Mouse (Mus musculus) midbrain, embryonic 16.5 days (tissue): ENCODE data around the gene Srek1ip1. TPM values are rescaled to one million over a fixed set of nuclear protein-coding genes. Genes with fewer than 3 reads are reported as not detected.
A peak's percentile ranks its signal among the peaks of the same experiment; 100 is the strongest.

Source experiments
- ATAC-seq: fragments of 200-750 bp; cut with Nextera tagmentation; 2 replicates; pipeline ENCODE4 v1.8.0; 2017; ENCODE audit warnings: moderate TSS enrichment
- H3K27ac ChIP-seq: fragments of 300-500 bp; sonication (generic); 2 replicates; pipeline ENCODE4 v1.5.1; 2014; ENCODE audit warnings: mild to moderate bottlenecking, low read length, mixed read lengths
- H3K27me3 ChIP-seq: fragments of 300-500 bp; sonication (generic); 2 replicates; pipeline ENCODE4 v1.6.1; 2014; ENCODE audit warnings: low read depth, low read length, mixed read lengths; ENCODE audit not compliant: control insufficient read depth, insufficient read depth
- H3K36me3 ChIP-seq: fragments of 300-500 bp; sonication (generic); 2 replicates; pipeline ENCODE4 v1.6.1; 2014; ENCODE audit warnings: mild to moderate bottlenecking, low read length, moderate library complexity, mixed read lengths; ENCODE audit not compliant: control insufficient read depth, insufficient read depth
- H3K4me1 ChIP-seq: fragments of 300-500 bp; sonication (generic); 2 replicates; pipeline ENCODE4 v1.6.1; 2014; ENCODE audit warnings: mild to moderate bottlenecking, low read length, mixed read lengths; ENCODE audit not compliant: control insufficient read depth, insufficient read depth
- H3K4me2 ChIP-seq: fragments of 300-500 bp; sonication (generic); 2 replicates; pipeline ENCODE4 v1.6.1; 2014; ENCODE audit warnings: mild to moderate bottlenecking, low read length, mixed read lengths
- H3K4me3 ChIP-seq: fragments of 300-500 bp; sonication (generic); 2 replicates; pipeline ENCODE4 v1.5.1; 2014; ENCODE audit warnings: low read depth, mild to moderate bottlenecking, low read length, moderate library complexity, mixed read lengths
- H3K9ac ChIP-seq: fragments of 300-500 bp; sonication (generic); 2 replicates; pipeline ENCODE4 v1.6.1; 2014; ENCODE audit warnings: low read depth, low read length, mixed read lengths
- H3K9me3 ChIP-seq: fragments of 300-500 bp; sonication (generic); replicated peaks from 2 replicates; pipeline ENCODE4 v1.6.1; 2014; ENCODE audit warnings: mild to moderate bottlenecking, low read length, mixed read lengths; ENCODE audit not compliant: control insufficient read depth, poor library complexity, severe bottlenecking
- WGBS: fragments of 180-500 bp; shearing (Covaris S2); extraction: QIAGEN DNeasy Blood & Tissue Kit; methylation state at CpG from one replicate; pipeline ENCODE4 v1.1.7; 2014; 5-methylcytosine and 5-hydroxymethylcytosine counted together
- polyA plus RNA-seq: library from polyadenylated mRNA; unstranded; fragments of >200 nt; fragmentation: Nextera tagmentation; extraction: Ambion mirVana; gene quantifications from 2 replicates; pipeline ENCODE4 v1.2.1, GENCODE M21; 2015

Gene Srek1ip1
- polyA plus RNA-seq, 1 experiment from 2014 or later = 15.5 TPM

DNA sequence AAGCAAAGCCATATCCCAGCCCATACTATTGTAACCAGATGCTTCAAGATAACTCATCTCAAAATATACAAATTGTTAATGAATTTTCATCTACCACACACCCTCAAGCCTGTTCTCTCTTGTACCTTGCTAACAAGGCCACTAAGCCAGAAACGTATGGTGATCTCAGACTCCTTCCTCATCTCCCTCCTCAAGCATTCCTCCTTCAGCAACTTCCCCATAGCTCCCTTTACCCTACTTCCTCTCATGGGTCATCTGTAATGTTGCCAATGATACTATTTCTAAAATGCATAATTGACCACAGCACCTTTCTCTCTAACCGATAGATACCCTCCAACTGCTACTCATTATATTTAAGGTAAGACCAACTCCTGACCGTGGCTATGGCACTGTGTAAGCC, 2.1 kb downstream of the Srek1ip1 start:
- no peak overlapping the region for H3K4me2 ChIP-seq
- no peaks in the 10 kb centered on the region for H3K27me3 ChIP-seq
- WGBS = 97% methylated on average over 3 of the region's 3 CpGs
- ATAC-seq = no peak
- H3K4me1 ChIP-seq = no peaks in the 10 kb centered on the region
- H3K4me3 ChIP-seq = no peak overlapping the region
- no peak overlapping the region for H3K27ac ChIP-seq
- no peak overlapping the region for H3K9ac ChIP-seq
- H3K36me3 ChIP-seq = peaks cover 3% of the 10 kb centered on the region; the same call in 1 of the 2 replicates
- no peaks in the 10 kb centered on the region for H3K9me3 ChIP-seq

DNA sequence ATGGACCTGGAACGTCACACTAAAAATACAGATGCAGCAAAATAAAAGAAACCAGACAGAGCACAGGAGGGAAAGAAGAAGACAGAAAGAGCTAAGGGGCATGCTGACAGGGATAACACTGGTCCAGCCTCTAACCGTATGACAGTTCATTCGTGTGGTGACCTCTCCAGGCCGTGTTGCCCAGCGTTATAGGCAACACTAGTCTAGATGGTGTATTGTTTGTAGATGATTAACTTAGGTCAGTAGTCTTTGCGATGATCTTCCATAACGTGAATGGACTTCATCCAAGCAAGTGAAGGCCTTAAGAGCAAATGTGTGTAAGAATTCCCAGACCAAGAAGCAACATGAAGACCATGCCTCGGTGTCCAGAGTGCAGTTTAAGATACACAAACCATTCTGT, 6.8 kb downstream of the Srek1ip1 start:
- Histone ChIP-seq H3K27ac (no peak overlapping the region), H3K9ac (no peak overlapping the region), H3K36me3 (peaks cover 3% of the 10 kb centered on the region; the same call in 1 of the 2 replicates), H3K4me3 (no peak overlapping the region), H3K4me2 (no peak overlapping the region), H3K9me3 (no peaks in the 10 kb centered on the region), H3K27me3 (no peaks in the 10 kb centered on the region), H3K4me1 (no peaks in the 10 kb centered on the region)
- no peak for ATAC-seq
- 93% methylated on average over 8 of the region's 8 CpGs for WGBS

GRCm38 (mm10) chr13:104799566-104800182, 7.4 kb downstream of the Srek1ip1 start:
- WGBS = 91% methylated on average over 7 of the region's 7 CpGs

GRCm38 (mm10) chr13:104805681-104806080, 13.4 kb downstream of the Srek1ip1 start:
- WGBS = 55% methylated on average over 3 of the region's 3 CpGs
- Histone ChIP-seq H3K4me2 (no peak overlapping the region), H3K9me3 (no peaks in the 10 kb centered on the region), H3K36me3 (0 out of 2 replicates have a peak, but pooled peaks cover 4% of the 10 kb centered on the region), H3K4me1 (no peaks in the 10 kb centered on the region), H3K27ac (no peak overlapping the region), H3K27me3 (no peaks in the 10 kb centered on the region), H3K9ac (no peak overlapping the region), H3K4me3 (no peak overlapping the region)
- 0 out of 2 replicates have a peak, but pooled peaks have one; percentile 54 for ATAC-seq

More at GRCm38 (mm10) chr13:104799566-104800182, 7.4 kb downstream of the Srek1ip1 start:
- no peak for ATAC-seq
- no peak overlapping the region for H3K4me3 ChIP-seq
- no peak overlapping the region for H3K27ac ChIP-seq
- H3K9me3 ChIP-seq = no peaks in the 10 kb centered on the region
- no peaks in the 10 kb centered on the region for H3K4me1 ChIP-seq
- no peaks in the 10 kb centered on the region for H3K27me3 ChIP-seq
- H3K9ac ChIP-seq = no peak overlapping the region
- no peak overlapping the region for H3K4me2 ChIP-seq
- peaks cover 3% of the 10 kb centered on the region; the same call in 1 of the 2 replicates for H3K36me3 ChIP-seq

- H3K27me3 ChIP-seq = no peaks in the 10 kb centered on the region
- 8% methylated on average over 8 of the region's 8 CpGs for WGBS
- peak overlapping the region; percentile 78 for H3K4me3 ChIP-seq
- H3K27ac ChIP-seq = peak overlapping the region; percentile 87
- no peaks in the 10 kb centered on the region for H3K9me3 ChIP-seq
- H3K4me2 ChIP-seq = peak overlapping the region; percentile 69
- H3K36me3 ChIP-seq = no peaks in the 10 kb centered on the region
- peak overlapping the region; percentile 84 for H3K9ac ChIP-seq
- ATAC-seq = no peak; the same call in 1 of the 2 replicates
- H3K4me1 ChIP-seq = peaks cover 22% of the 10 kb centered on the region
Observed at GRCm38 (mm10) chr13:104816270-104816634, 24.0 kb downstream of the Srek1ip1 start.

GRCm38 (mm10) chr13:104816635-104817571, 24.6 kb downstream of the Srek1ip1 start, which contains the start of gene Cwc27:
Gene Cwc27, minus strand, starts transcription at chr13:104817142.
- ATAC-seq = peak; percentile 97
- Histone ChIP-seq H3K27me3 (no peaks in the 10 kb centered on the region), H3K36me3 (no peaks in the 10 kb centered on the region), H3K9ac (peak within 1 kb of the TSS; percentile 84), H3K4me1 (peaks cover 22% of the 10 kb centered on the region), H3K4me2 (peak within 1 kb of the TSS; percentile 71), H3K9me3 (no peaks in the 10 kb centered on the region), H3K4me3 (peak within 1 kb of the TSS; percentile 78), H3K27ac (peak within 1 kb of the TSS; percentile 87)
- under 1% methylated on average over 50 of the region's 50 CpGs for WGBS

- Histone ChIP-seq H3K4me3 (peak overlapping the region; percentile 78), H3K9me3 (no peaks in the 10 kb centered on the region), H3K27me3 (no peaks in the 10 kb centered on the region), H3K4me1 (peaks cover 27% of the 10 kb centered on the region), H3K9ac (peak overlapping the region; percentile 84), H3K27ac (no peak overlapping the region), H3K36me3 (no peaks in the 10 kb centered on the region), H3K4me2 (peak overlapping the region; percentile 71)
- WGBS = 57% methylated on average over 12 of the region's 12 CpGs
- ATAC-seq = no peak
Observed at GRCm38 (mm10) chr13:104817696-104818095, 25.4 kb downstream of the Srek1ip1 start.

GRCm38 (mm10) chr13:104821192-104821591, 28.9 kb downstream of the Srek1ip1 start:
- no peak overlapping the region for H3K27ac ChIP-seq
- H3K9ac ChIP-seq = no peak overlapping the region
- no peak overlapping the region for H3K4me2 ChIP-seq
- no peaks in the 10 kb centered on the region for H3K36me3 ChIP-seq
- peaks cover 18% of the 10 kb centered on the region for H3K4me1 ChIP-seq
- no peaks in the 10 kb centered on the region for H3K27me3 ChIP-seq
- ATAC-seq = no peak
- no peak overlapping the region for H3K4me3 ChIP-seq
- H3K9me3 ChIP-seq = no peaks in the 10 kb centered on the region

DNA sequence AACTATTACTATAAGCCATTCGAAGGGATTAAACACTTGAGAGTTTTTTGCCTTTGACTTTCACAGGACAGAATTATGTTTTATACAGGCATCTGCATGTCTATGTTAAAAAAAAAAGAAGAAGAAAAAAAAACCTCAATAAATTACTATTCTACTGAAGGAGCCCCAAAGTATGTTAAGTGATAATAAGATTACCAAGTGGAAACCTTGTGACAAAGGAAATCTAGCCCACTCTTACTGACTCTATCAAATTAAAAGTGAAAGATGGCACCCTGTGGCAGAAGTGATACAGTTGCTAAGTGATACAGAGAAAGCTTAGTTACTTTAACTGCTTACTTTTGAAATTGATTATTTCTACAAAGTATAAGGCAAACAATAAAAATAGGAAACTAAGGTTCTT, 29.6 kb downstream of the Srek1ip1 start:
- no peaks in the 10 kb centered on the region for H3K36me3 ChIP-seq
- peaks cover 17% of the 10 kb centered on the region for H3K4me1 ChIP-seq
- no peaks in the 10 kb centered on the region for H3K27me3 ChIP-seq
- no peaks in the 10 kb centered on the region for H3K9me3 ChIP-seq
- H3K4me3 ChIP-seq = no peak overlapping the region
- WGBS = 88% methylated on average over 1 of the region's 1 CpGs
- ATAC-seq = no peak
- H3K4me2 ChIP-seq = no peak overlapping the region
- H3K27ac ChIP-seq = no peak overlapping the region
- H3K9ac ChIP-seq = no peak overlapping the region
